Mouse (Mus musculus): ENCODE measurements around the gene Smpd2. TPM values are rescaled to one million over a fixed set of nuclear protein-coding genes. Genes with fewer than 3 reads are reported as not detected.

Smpd2 gene
- total and polyA plus RNA-seq, 3 experiments, result 0.04 to 0.42 TPM; not detected in 1

- Histone ChIP-seq H3K27me3 (ENCODE audit: control insufficient read depth in 1 of 2, insufficient read depth in 2 of 2, low read length in 2 of 2) (no peaks in the 10 kb centered on the region), H3K4me3 (ENCODE audit: control insufficient read depth in 1 of 2, insufficient read depth in 1 of 2, low read depth in 2 of 2, low read length in 2 of 2) (peak overlapping the region; percentile 38 to 63), H3K4me1 (ENCODE audit: control insufficient read depth in 1 of 2, insufficient read depth in 2 of 2, low read length in 2 of 2) (peaks cover 17 to 41% of the 10 kb centered on the region in 2 experiments), H3K9ac (ENCODE audit: control insufficient read depth, low read depth, low read length, poor library complexity, severe bottlenecking) (peak overlapping the region; percentile 67), H3K36me3 (ENCODE audit: control insufficient read depth in 1 of 2, insufficient read depth in 2 of 2, low read length in 2 of 2) (peaks cover 0 to 30% of the 10 kb centered on the region in 2 experiments; a peak in 2 of 4 replicates), H3K9me3 (replicated peaks; ENCODE audit: insufficient read depth, low read length) (no peaks in the 10 kb centered on the region), H3K27ac (ENCODE audit: control insufficient read depth, low read depth, low read length) (peak overlapping the region; percentile 67), H3K79me2 (ENCODE audit: control insufficient read depth, insufficient read depth, low read length, poor library complexity) (no peaks in the 10 kb centered on the region)
- TF ChIP-seq POLR2AphosphoS2 (IDR thresholded peaks at IDR 0.05; ENCODE audit: low read length) (no peak), UBTF (IDR thresholded peaks at IDR 0.05; ENCODE audit: borderline replicate concordance, insufficient read depth, low read depth, low read length) (no peak), MXI1 (IDR thresholded peaks at IDR 0.05; ENCODE audit: low read depth, low read length) (no peak), ZNF384 (IDR thresholded peaks at IDR 0.05; ENCODE audit: low read depth, low read length) (no peak), USF1 (IDR thresholded peaks at IDR 0.05; ENCODE audit: low read depth, low read length) (no peak), MAFK (IDR thresholded peaks at IDR 0.05; ENCODE audit: borderline replicate concordance, low read depth, low read length) (no peak), GATA1 (IDR thresholded peaks at IDR 0.05; ENCODE audit: low read depth, low read length) (no peak), POLR2AphosphoS5 (IDR thresholded peaks at IDR 0.05; ENCODE audit: borderline replicate concordance, low read depth, low read length) (no peak), BHLHE40 (IDR thresholded peaks at IDR 0.05; ENCODE audit: borderline replicate concordance, low read depth, low read length) (no peak), MYB (IDR thresholded peaks at IDR 0.05; ENCODE audit: low read depth, low read length) (no peak), JUND (IDR thresholded peaks at IDR 0.05; ENCODE audit: low read depth, low read length) (no peak), SMC3 (IDR thresholded peaks at IDR 0.05; ENCODE audit: low read depth, low read length) (no peak), NELFE (IDR thresholded peaks at IDR 0.05; ENCODE audit: low read depth, low read length) (no peak)
- no peak for DNase-seq (ENCODE audit: low read depth, low spot score)
Measured at GRCm38 (mm10) chr10:41477018-41477277, 13.2 kb downstream of the Smpd2 start.

- DNase-seq (ENCODE audit: low read depth, low spot score), result peak; percentile 70
- Histone ChIP-seq H3K9me3 (replicated peaks; ENCODE audit: insufficient read depth, low read length) (no peaks in the 10 kb centered on the region), H3K79me2 (ENCODE audit: control insufficient read depth, insufficient read depth, low read length, poor library complexity) (no peaks in the 10 kb centered on the region), H3K36me3 (ENCODE audit: control insufficient read depth in 1 of 2, insufficient read depth in 2 of 2, low read length in 2 of 2) (peaks cover 0 to 32% of the 10 kb centered on the region in 2 experiments; a peak in 2 of 4 replicates), H3K4me1 (ENCODE audit: control insufficient read depth in 1 of 2, insufficient read depth in 2 of 2, low read length in 2 of 2) (peaks cover 18 to 44% of the 10 kb centered on the region in 2 experiments), H3K4me3 (ENCODE audit: control insufficient read depth in 1 of 2, insufficient read depth in 1 of 2, low read depth in 2 of 2, low read length in 2 of 2) (peak within 1 kb of the TSS; percentile 38 to 63), H3K27ac (ENCODE audit: control insufficient read depth, low read depth, low read length) (peak within 1 kb of the TSS; percentile 67), H3K9ac (ENCODE audit: control insufficient read depth, low read depth, low read length, poor library complexity, severe bottlenecking) (peak within 1 kb of the TSS; percentile 67), H3K27me3 (ENCODE audit: control insufficient read depth in 1 of 2, insufficient read depth in 2 of 2, low read length in 2 of 2) (no peaks in the 10 kb centered on the region)
- TF ChIP-seq TAL1 (IDR thresholded peaks at IDR 0.05; ENCODE audit: low read length) (0 out of 2 replicates have a peak, but pooled peaks have one; percentile 7), MAFK (IDR thresholded peaks at IDR 0.05; ENCODE audit: borderline replicate concordance, low read depth, low read length) (no peak)
Measured at GRCm38 (mm10) chr10:41476171-41477017, 13.8 kb downstream of the Smpd2 start, which contains the start of gene Mical1. Gene Mical1, plus strand, starts transcription at chr10:41476314.
